Comparison of ENCODE assay signal across 13 mouse cellular contexts in genomic region chrX:92740026-92740425, GRCm38 (mm10).
"Had no signal": no experiment of that assay in that cellular context is flagged by ENCODE, and none has a peak within 500 bp of the region (broad histone marks: within the 10 kb centered on the region; RNA-seq: fewer than 3 reads in every experiment).

No protein-coding gene starts in this region.

- DNase-seq: kidney, adult 11 months; kidney, adult 8-10 months; kidney, postnatal 10 days; kidney, postnatal 4 days; layer of hippocampus, postnatal 36 days; liver; lung, adult 18-20 months; lung, postnatal 10 days; lung, postnatal 36 days; retina, postnatal 1 day; right cerebral cortex, postnatal 4 days; thymus, adult 18-20 months; thymus, postnatal 36 days had no signal
